Comparison of ENCODE assay signal across 11 mouse cellular contexts in the genomic region with DNA sequence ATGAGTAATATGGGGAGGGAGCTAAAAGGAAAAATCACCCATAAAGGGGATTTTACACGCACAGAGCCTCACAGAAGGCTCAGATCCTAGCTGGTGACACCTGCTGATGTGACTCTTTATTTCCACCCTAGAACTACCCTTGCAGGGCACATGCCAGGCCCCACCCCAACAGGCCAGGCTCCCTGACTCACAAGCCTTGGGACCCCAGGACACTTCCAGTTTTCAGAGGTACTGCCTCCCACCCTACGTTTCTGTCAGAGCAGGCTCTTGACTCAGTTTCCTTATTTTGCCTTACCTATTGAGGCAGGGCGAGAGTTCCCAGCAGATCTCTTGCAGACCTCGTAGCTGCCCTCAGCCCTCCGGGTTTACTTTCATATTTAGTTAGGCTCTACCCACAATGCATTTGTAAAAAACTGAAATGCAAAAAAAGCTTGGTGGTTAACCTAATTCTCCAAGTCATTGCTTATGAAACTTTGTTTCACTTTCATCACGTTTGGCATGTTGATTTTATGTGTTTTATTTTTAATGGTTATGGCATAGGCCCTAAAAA. TPM values are rescaled to one million over a fixed set of nuclear protein-coding genes. Genes with fewer than 3 reads are reported as not detected.
A peak's percentile ranks its signal among the peaks of the same experiment; 100 is the strongest.
DNase-seq lines count a peak whose midpoint lies in the region; ATAC-seq lines count a peak whose summit lies in the region.
"Had no signal": no experiment of that assay in that cellular context is flagged by ENCODE, and none has a peak within 500 bp of the region (broad histone marks: within the 10 kb centered on the region; RNA-seq: fewer than 3 reads in every experiment).

No protein-coding gene starts in this region.

- H3K9ac ChIP-seq in forebrain, embryonic 15.5 days (replicated peaks) = no peak overlapping the region
- H3K9ac ChIP-seq: embryonic facial prominence, embryonic 13.5 days; midbrain, embryonic 13.5 days had no signal

- no peak for ATAC-seq in forebrain, embryonic 15.5 days (replicated peaks)
- ATAC-seq: midbrain, embryonic 13.5 days had no signal

- H3K4me1 ChIP-seq in forebrain, embryonic 15.5 days = no peaks in the 10 kb centered on the region
- H3K4me1 ChIP-seq: embryonic facial prominence, embryonic 13.5 days; midbrain, embryonic 13.5 days had no signal

- no peak overlapping the region for H3K4me2 ChIP-seq in forebrain, embryonic 15.5 days (replicated peaks)
- H3K4me2 ChIP-seq: embryonic facial prominence, embryonic 13.5 days; midbrain, embryonic 13.5 days had no signal

- peak; percentile 59 for DNase-seq in 3134 (ENCODE audit: extremely low read depth, insufficient read length, low spot score)
- DNase-seq in CD4-positive, CD25-positive, alpha-beta regulatory T cell, adult 2 months (ENCODE audit: low read depth, low spot score) = peak; percentile 82
- DNase-seq in induced T-regulatory cell, adult 2 months (ENCODE audit: low read depth) = peak; percentile 91
- DNase-seq in spleen, adult 18-20 months = peak; percentile 31 to 59
- no peak for DNase-seq in c-Kit-positive CD71-positive TER-119-positive erythroid progenitor cells, embryonic 14.5 days (ENCODE audit: low spot score)
- DNase-seq in left cerebral cortex, adult 18-20 months (ENCODE audit: low spot score in 2 of 2) = no peak
- no peak for DNase-seq in kidney, postnatal 36 days
- DNase-seq: gastrocnemius, postnatal 10 days had no signal

- H3K27ac ChIP-seq in forebrain, embryonic 15.5 days (replicated peaks) = no peak overlapping the region
- H3K27ac ChIP-seq: embryonic facial prominence, embryonic 13.5 days; midbrain, embryonic 13.5 days had no signal

- 69% methylated on average over 6 of the region's 6 CpGs for WGBS in forebrain, embryonic 15.5 days

- H3K9me3 ChIP-seq in forebrain, embryonic 15.5 days = no peaks in the 10 kb centered on the region
- H3K9me3 ChIP-seq: embryonic facial prominence, embryonic 13.5 days; midbrain, embryonic 13.5 days had no signal

- H3K36me3 ChIP-seq in forebrain, embryonic 15.5 days = no peaks in the 10 kb centered on the region
- H3K36me3 ChIP-seq: embryonic facial prominence, embryonic 13.5 days; midbrain, embryonic 13.5 days had no signal

- H3K27me3 ChIP-seq in forebrain, embryonic 15.5 days = no peaks in the 10 kb centered on the region
- H3K27me3 ChIP-seq: embryonic facial prominence, embryonic 13.5 days; midbrain, embryonic 13.5 days had no signal

- no peak overlapping the region for H3K4me3 ChIP-seq in forebrain, embryonic 15.5 days
- H3K4me3 ChIP-seq: embryonic facial prominence, embryonic 13.5 days; midbrain, embryonic 13.5 days had no signal

RNA-seq across cellular contexts. Expression of a gene that starts 41.5 kb away (rescaled TPM):
- 10 to 100 TPM; 12.1 to 12.9 TPM for total RNA-seq in left cerebral cortex, adult 18-20 months (2021)
- polyA plus RNA-seq in forebrain, embryonic 15.5 days (2015; fragmentation: Nextera tagmentation; extraction: Ambion mirVana) = 156 and 165 TPM in 2 replicates

Comparison
In these comparisons a context has a peak if more than half of its experiments do, and no peak if none do; other contexts are left out.
1. DNase-seq: peak in 3134 (single experiment), CD4-positive, CD25-positive, alpha-beta regulatory T cell, adult 2 months (single experiment), induced T-regulatory cell, adult 2 months (single experiment) and spleen, adult 18-20 months (2 of 2); none in c-Kit-positive CD71-positive TER-119-positive erythroid progenitor cells, embryonic 14.5 days (single experiment), left cerebral cortex, adult 18-20 months (0 of 2) and kidney, postnatal 36 days (0 of 2).